Comparison of ENCODE assay signal across 21 mouse cellular contexts in genomic region chr9:48146761-48147160, GRCm38 (mm10). TPM values are rescaled to one million over a fixed set of nuclear protein-coding genes. Genes with fewer than 3 reads are reported as not detected.
DNase-seq lines count a peak whose midpoint lies in the region; ATAC-seq and TF ChIP-seq lines count a peak whose summit lies in the region.
"Had no signal": no experiment of that assay in that cellular context is flagged by ENCODE, and none has a peak within 500 bp of the region (broad histone marks: within the 10 kb centered on the region; RNA-seq: fewer than 3 reads in every experiment).

No protein-coding gene starts in this region.

- H3K36me3 ChIP-seq in hindbrain, postnatal 0 days (ENCODE audit: insufficient read depth, low read length): no peaks in the 10 kb centered on the region
- no peaks in the 10 kb centered on the region for H3K36me3 ChIP-seq in hindbrain, embryonic 10.5 days
- H3K36me3 ChIP-seq in midbrain, postnatal 0 days (ENCODE audit: insufficient read depth, low read length): no peaks in the 10 kb centered on the region
- no peaks in the 10 kb centered on the region for H3K36me3 ChIP-seq in midbrain, embryonic 11.5 days (ENCODE audit: control insufficient read depth, insufficient read depth, low read length)
- H3K36me3 ChIP-seq: G1E; heart, embryonic 10.5 days; neural tube, embryonic 12.5 days had no signal

- no peaks in the 10 kb centered on the region for H3K27me3 ChIP-seq in hindbrain, postnatal 0 days (ENCODE audit: insufficient read depth, low read length)
- H3K27me3 ChIP-seq in hindbrain, embryonic 10.5 days (ENCODE audit: insufficient read depth, poor library complexity, severe bottlenecking): peaks cover 46% of the 10 kb centered on the region
- H3K27me3 ChIP-seq in midbrain, postnatal 0 days (ENCODE audit: insufficient read depth, low read length): no peaks in the 10 kb centered on the region
- peaks cover 7% of the 10 kb centered on the region for H3K27me3 ChIP-seq in midbrain, embryonic 11.5 days (ENCODE audit: control insufficient read depth, insufficient read depth, low read length)
- H3K27me3 ChIP-seq: neural tube, embryonic 12.5 days had no signal

- H3K27ac ChIP-seq in hindbrain, postnatal 0 days: no peak overlapping the region
- no peak overlapping the region for H3K27ac ChIP-seq in hindbrain, embryonic 10.5 days
- H3K27ac ChIP-seq in midbrain, postnatal 0 days (ENCODE audit: low read depth, low read length): no peak overlapping the region
- H3K27ac ChIP-seq in midbrain, embryonic 11.5 days (ENCODE audit: low read depth, low read length): no peak overlapping the region
- H3K27ac ChIP-seq: forebrain, embryonic 13.5 days; heart, embryonic 10.5 days; kidney, postnatal 0 days; neural tube, embryonic 12.5 days had no signal

- H3K4me1 ChIP-seq in hindbrain, postnatal 0 days (ENCODE audit: insufficient read depth, low read length): no peaks in the 10 kb centered on the region
- no peaks in the 10 kb centered on the region for H3K4me1 ChIP-seq in hindbrain, embryonic 10.5 days (replicated peaks)
- H3K4me1 ChIP-seq in midbrain, postnatal 0 days (ENCODE audit: insufficient read depth, low read length): no peaks in the 10 kb centered on the region
- no peaks in the 10 kb centered on the region for H3K4me1 ChIP-seq in midbrain, embryonic 11.5 days (ENCODE audit: control insufficient read depth, insufficient read depth, low read length)
- H3K4me1 ChIP-seq: forebrain, embryonic 13.5 days; heart, embryonic 10.5 days; neural tube, embryonic 12.5 days had no signal

- ATAC-seq in hindbrain, postnatal 0 days: no peak
- ATAC-seq in midbrain, postnatal 0 days (ENCODE audit: low FRiP score): no peak
- no peak for ATAC-seq in midbrain, embryonic 11.5 days (ENCODE audit: low FRiP score)
- ATAC-seq: forebrain, embryonic 13.5 days; hindbrain, embryonic 16.5 days; intestine, embryonic 16.5 days; Patski had no signal

- DNase-seq in hindbrain, postnatal 0 days (ENCODE audit: low spot score): peak; percentile 39
- no peak for DNase-seq in hindbrain, embryonic 10.5 days (ENCODE audit: low spot score)
- DNase-seq in midbrain, postnatal 0 days (ENCODE audit: low spot score): peak; percentile 38
- DNase-seq in midbrain, embryonic 11.5 days (ENCODE audit: low spot score, missing footprints): no peak
- peak; percentile 44 to 46 for DNase-seq in adrenal gland, postnatal 36 days
- DNase-seq in right cerebral cortex, adult 18-20 months: no peak
- no peak for DNase-seq in gastrocnemius, postnatal 14 days
- DNase-seq: B cell, adult 2 months; cerebellum, adult 2 months; cerebellum, postnatal 25 days; embryo, embryonic 11 days; lung, postnatal 4 days; right cerebral cortex, postnatal 14 days had no signal

- no peak overlapping the region for H3K9ac ChIP-seq in hindbrain, postnatal 0 days (replicated peaks; ENCODE audit: low read length)
- no peak overlapping the region for H3K9ac ChIP-seq in midbrain, postnatal 0 days (replicated peaks; ENCODE audit: low read length, poor library complexity, severe bottlenecking)
- no peak overlapping the region for H3K9ac ChIP-seq in midbrain, embryonic 11.5 days (ENCODE audit: low read length)
- H3K9ac ChIP-seq: forebrain, embryonic 13.5 days; neural tube, embryonic 12.5 days had no signal

- WGBS in hindbrain, postnatal 0 days: 83% methylated on average over 3 of the region's 3 CpGs
- 89% methylated on average over 3 of the region's 3 CpGs for WGBS in hindbrain, embryonic 10.5 days
- 70% methylated on average over 3 of the region's 3 CpGs for WGBS in midbrain, postnatal 0 days
- 76% methylated on average over 3 of the region's 3 CpGs for WGBS in midbrain, embryonic 11.5 days

- H3K4me3 ChIP-seq in hindbrain, postnatal 0 days (ENCODE audit: low read length): no peak overlapping the region
- H3K4me3 ChIP-seq in hindbrain, embryonic 10.5 days: no peak overlapping the region
- no peak overlapping the region for H3K4me3 ChIP-seq in midbrain, postnatal 0 days (ENCODE audit: low read depth, low read length)
- no peak overlapping the region for H3K4me3 ChIP-seq in midbrain, embryonic 11.5 days (ENCODE audit: low read depth, low read length)
- H3K4me3 ChIP-seq: forebrain, embryonic 13.5 days; heart, embryonic 10.5 days; neural tube, embryonic 12.5 days had no signal

- no peaks in the 10 kb centered on the region for H3K9me3 ChIP-seq in hindbrain, postnatal 0 days (ENCODE audit: low read length)
- H3K9me3 ChIP-seq in hindbrain, embryonic 10.5 days: no peaks in the 10 kb centered on the region
- no peaks in the 10 kb centered on the region for H3K9me3 ChIP-seq in midbrain, postnatal 0 days (ENCODE audit: low read length)
- no peaks in the 10 kb centered on the region for H3K9me3 ChIP-seq in midbrain, embryonic 11.5 days (ENCODE audit: control insufficient read depth, low read length)
- H3K9me3 ChIP-seq: forebrain, embryonic 13.5 days; G1E; heart, embryonic 10.5 days; neural tube, embryonic 12.5 days had no signal

- TF ChIP-seq CTCF in hindbrain, postnatal 0 days (IDR thresholded peaks at IDR 0.05; ENCODE audit: low read depth): no peak
- TF ChIP-seq CTCF in midbrain, postnatal 0 days (IDR thresholded peaks at IDR 0.05): no peak

- no peak overlapping the region for H3K4me2 ChIP-seq in hindbrain, postnatal 0 days (ENCODE audit: low read depth, low read length)
- H3K4me2 ChIP-seq in midbrain, postnatal 0 days (ENCODE audit: low read depth, low read length, poor library complexity, severe bottlenecking): no peak overlapping the region
- H3K4me2 ChIP-seq in midbrain, embryonic 11.5 days: no peak overlapping the region
- H3K4me2 ChIP-seq: forebrain, embryonic 13.5 days; neural tube, embryonic 12.5 days had no signal

- intact Hi-C loops in gastrocnemius, postnatal 14 days (cut with DNase I; ENCODE audit: low total_unique reads): no loop called here

RNA-seq across cellular contexts. Expression of gene Nxpe4, which starts 15.1 kb away (rescaled TPM):
- 17.1 and 20.9 TPM in 2 replicates for total RNA-seq in hindbrain, postnatal 0 days (2014; rRNA removed)
- polyA plus RNA-seq in hindbrain, postnatal 0 days (2015; fragmentation: Nextera tagmentation; extraction: Ambion mirVana): 10.4 and 10.8 TPM in 2 replicates
- 4.7 and 6.2 TPM in 2 replicates for polyA plus RNA-seq in hindbrain, embryonic 10.5 days (2016; fragmentation: Nextera tagmentation; extraction: Ambion mirVana)
- total RNA-seq in midbrain, postnatal 0 days (2014; rRNA removed): 13.5 TPM in 2 replicates
- polyA plus RNA-seq in midbrain, postnatal 0 days (2015; fragmentation: Nextera tagmentation; extraction: Ambion mirVana): 7.7 and 8.9 TPM in 2 replicates
- 7.6 and 9.3 TPM in 2 replicates for polyA plus RNA-seq in midbrain, embryonic 11.5 days (2014; fragmentation: Nextera tagmentation; extraction: Ambion mirVana)
- total RNA-seq in adrenal gland, postnatal 36 days (2021): 1 to 10 TPM; 3.2 to 4.4 TPM
- 1 to 10 TPM; 6.2 to 6.4 TPM for total RNA-seq in gastrocnemius, postnatal 14 days (2021)

Comparison
In these comparisons a context has a peak if more than half of its experiments do, and no peak if none do; other contexts are left out.
1. DNase-seq: peak in hindbrain, postnatal 0 days (single experiment), midbrain, postnatal 0 days (single experiment) and adrenal gland, postnatal 36 days (2 of 2); none in hindbrain, embryonic 10.5 days (single experiment), midbrain, embryonic 11.5 days (single experiment), right cerebral cortex, adult 18-20 months (single experiment) and gastrocnemius, postnatal 14 days (single experiment).